Mouse (Mus musculus) E14TG2a.4 (cell line): ENCODE measurements at regions not wholly inside any gene's neighbourhood (a gene's known extent, or its start where the extent isn't known, plus 50 kb on each side); places are given as distances from the start of the nearest gene placed in this dataset.

Experiments
- CTCF ChIP-seq: conservative IDR thresholded peaks from 2 replicates; pipeline ENCODE4 v1.5.1; 2014; ENCODE audit warnings: low read length
- NANOG ChIP-seq: IDR thresholded peaks from 2 replicates; pipeline ENCODE4 v1.6.1; 2014; ENCODE audit warnings: borderline replicate concordance, low read length, mixed read lengths

DNA sequence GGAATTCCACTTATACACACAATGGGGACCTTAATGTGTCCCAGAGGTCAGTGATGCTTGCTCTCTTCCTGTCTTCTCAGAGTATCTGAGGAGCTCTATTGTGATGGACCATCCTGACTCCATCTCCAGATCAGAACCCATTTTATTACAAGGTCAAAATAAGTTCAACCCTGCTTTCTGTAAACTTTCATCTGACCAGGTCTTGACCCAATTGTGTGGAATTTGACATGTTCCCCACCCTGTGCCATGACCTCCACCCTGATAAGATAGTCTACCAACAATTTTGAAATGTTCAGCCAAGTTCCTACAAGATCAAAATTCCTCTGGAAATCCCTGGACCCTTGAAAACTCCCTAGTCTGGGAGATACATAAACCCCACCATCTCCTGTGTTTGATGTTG, 133.7 kb downstream of the Rpap3 start:
- TF ChIP-seq CTCF: no peak
- no peak for TF ChIP-seq NANOG
